Mouse (Mus musculus): ENCODE results near the gene Zranb2. TPM values are rescaled to one million over a fixed set of nuclear protein-coding genes. Genes with fewer than 3 reads are reported as not detected.

Zranb2 gene
- polyA plus RNA-seq, 1 experiment from 2014 or later: 129 TPM

- 95% methylated on average over 3 of the region's 3 CpGs for WGBS
- H3K36me3 ChIP-seq: peaks cover 40% of the 10 kb centered on the region
- H3K27me3 ChIP-seq: no peaks in the 10 kb centered on the region
- no peak overlapping the region for H3K27ac ChIP-seq (replicated peaks)
- no peak overlapping the region for H3K9ac ChIP-seq (replicated peaks)
- H3K4me2 ChIP-seq (replicated peaks): no peak overlapping the region
- no peak overlapping the region for H3K4me3 ChIP-seq
- H3K4me1 ChIP-seq: no peaks in the 10 kb centered on the region
- H3K9me3 ChIP-seq: no peaks in the 10 kb centered on the region
- ATAC-seq (ENCODE audit: low FRiP score, low read depth): peak; percentile 49
Observed at GRCm38 (mm10) chr3:157549758-157550600, 16.0 kb downstream of the Zranb2 start.

DNA sequence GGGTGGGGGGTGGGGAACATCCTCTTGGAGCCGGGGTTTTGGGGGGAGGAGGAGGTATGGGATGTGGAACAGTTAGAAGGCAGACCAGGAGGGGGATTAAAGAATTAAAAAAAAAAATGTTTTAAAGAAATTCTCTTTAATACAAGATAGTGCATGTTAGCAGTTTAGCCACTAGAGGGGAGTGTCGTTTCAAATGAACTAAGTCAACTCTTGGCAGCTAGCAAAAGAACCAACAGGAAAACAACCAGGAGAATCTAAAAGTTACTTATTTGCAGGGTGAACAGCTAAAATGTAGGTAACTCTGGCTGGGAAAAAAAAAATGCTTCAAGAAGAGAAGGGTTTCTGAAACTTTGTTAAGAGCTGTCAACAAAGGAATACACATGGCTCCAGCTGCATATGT, 31.2 kb downstream of the Zranb2 start:
- WGBS: 15% methylated on average over 2 of the region's 2 CpGs
- Histone ChIP-seq H3K27me3 (peaks cover 47% of the 10 kb centered on the region), H3K9me3 (no peaks in the 10 kb centered on the region)

GRCm38 (mm10) chr3:157566725-157567565, 33.0 kb downstream of the Zranb2 start, which contains the start of gene Ptger3:
TSS of gene Ptger3 (plus strand) at chr3:157566892.
- peak within 1 kb of the TSS; percentile 64 for H3K4me2 ChIP-seq (replicated peaks)
- no peak within 1 kb of the TSS for H3K9ac ChIP-seq (replicated peaks)
- H3K27me3 ChIP-seq: peaks cover 47% of the 10 kb centered on the region
- H3K36me3 ChIP-seq: no peaks in the 10 kb centered on the region
- WGBS: 1% methylated on average over 82 of the region's 84 CpGs
- peak within 1 kb of the TSS; percentile 46 for H3K4me3 ChIP-seq
- H3K27ac ChIP-seq (replicated peaks): no peak within 1 kb of the TSS
- ATAC-seq (ENCODE audit: low FRiP score, low read depth): peak; percentile 51
- no peaks in the 10 kb centered on the region for H3K9me3 ChIP-seq
- H3K4me1 ChIP-seq: peaks cover 14% of the 10 kb centered on the region

More for the DNA sequence above, 31.2 kb downstream of the Zranb2 start:
- no peak overlapping the region for H3K4me2 ChIP-seq (replicated peaks)
- H3K4me1 ChIP-seq: peaks cover 14% of the 10 kb centered on the region
- no peak overlapping the region for H3K27ac ChIP-seq (replicated peaks)
- no peak for ATAC-seq (ENCODE audit: low FRiP score, low read depth)
- H3K4me3 ChIP-seq: no peak overlapping the region
- H3K36me3 ChIP-seq: no peaks in the 10 kb centered on the region
- H3K9ac ChIP-seq (replicated peaks): no peak overlapping the region

- 2% methylated on average over 34 of the region's 34 CpGs for WGBS
- no peaks in the 10 kb centered on the region for H3K9me3 ChIP-seq
- H3K27me3 ChIP-seq: peaks cover 47% of the 10 kb centered on the region
- H3K36me3 ChIP-seq: no peaks in the 10 kb centered on the region
- no peak overlapping the region for H3K27ac ChIP-seq (replicated peaks)
- no peak overlapping the region for H3K9ac ChIP-seq (replicated peaks)
- H3K4me2 ChIP-seq (replicated peaks): peak overlapping the region; percentile 64
- H3K4me3 ChIP-seq: peak overlapping the region; percentile 46
- ATAC-seq (ENCODE audit: low FRiP score, low read depth): 0 out of 2 replicates have a peak, but pooled peaks have one; percentile 2
- H3K4me1 ChIP-seq: peaks cover 14% of the 10 kb centered on the region
Observed at GRCm38 (mm10) chr3:157567566-157568132, 33.7 kb downstream of the Zranb2 start.

- Histone ChIP-seq H3K4me2 (replicated peaks) (no peak overlapping the region), H3K4me1 (peaks cover 9% of the 10 kb centered on the region), H3K27me3 (peaks cover 27% of the 10 kb centered on the region), H3K9ac (replicated peaks) (no peak overlapping the region), H3K27ac (replicated peaks) (no peak overlapping the region), H3K36me3 (no peaks in the 10 kb centered on the region), H3K4me3 (no peak overlapping the region), H3K9me3 (no peaks in the 10 kb centered on the region)
- WGBS: 81% methylated on average over 6 of the region's 6 CpGs
- no peak for ATAC-seq (ENCODE audit: low FRiP score, low read depth)
Observed at GRCm38 (mm10) chr3:157572011-157572410, 38.1 kb downstream of the Zranb2 start.

DNA sequence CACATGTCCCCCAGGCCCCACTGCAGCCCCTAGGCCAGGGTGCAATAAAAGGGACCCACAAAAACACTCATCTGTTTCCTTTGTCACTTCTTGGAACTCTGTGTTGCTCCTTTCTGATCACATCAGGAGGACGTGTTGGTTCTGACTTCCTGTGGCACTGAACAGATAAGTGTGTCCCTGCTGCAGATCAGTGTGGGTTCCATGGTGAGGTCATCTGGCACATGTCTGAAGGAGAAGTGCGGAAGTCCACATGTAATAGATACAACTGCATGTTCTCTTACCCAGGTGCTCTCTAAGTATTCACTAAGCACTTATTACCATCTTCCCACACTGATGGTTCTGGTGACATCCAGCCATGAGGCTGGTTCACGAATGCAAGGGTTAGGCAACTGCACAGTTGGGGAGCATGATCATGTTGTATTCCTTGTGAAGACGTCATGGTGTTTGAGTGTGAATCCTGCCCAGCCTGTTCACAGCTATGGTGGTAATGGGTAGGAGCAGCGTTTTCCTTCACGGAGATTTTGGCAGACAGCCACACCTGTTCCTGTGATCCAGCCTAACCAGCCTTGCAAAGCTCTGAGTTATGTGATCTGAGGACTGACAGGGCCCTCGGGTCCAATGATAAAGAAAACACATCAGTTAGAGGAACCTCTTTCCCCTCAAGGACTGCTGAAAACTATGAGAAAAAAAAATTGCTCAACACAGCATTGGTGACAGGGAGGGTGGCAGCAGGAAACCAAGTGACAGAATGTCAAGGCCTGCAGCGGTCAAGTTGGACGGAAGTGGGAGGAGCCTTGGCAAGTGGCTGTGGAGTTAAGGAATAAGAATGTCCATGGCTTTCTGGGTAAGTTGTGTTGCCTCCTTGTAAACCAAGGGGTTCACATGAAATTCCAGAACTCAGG, 41.7 kb downstream of the Zranb2 start:
- no peak for ATAC-seq (ENCODE audit: low FRiP score, low read depth)
- Histone ChIP-seq H3K4me3 (no peak overlapping the region), H3K27me3 (no peaks in the 10 kb centered on the region), H3K9ac (replicated peaks) (no peak overlapping the region), H3K36me3 (no peaks in the 10 kb centered on the region), H3K4me2 (replicated peaks) (no peak overlapping the region), H3K9me3 (no peaks in the 10 kb centered on the region), H3K4me1 (no peaks in the 10 kb centered on the region), H3K27ac (replicated peaks) (no peak overlapping the region)
- 87% methylated on average over 9 of the region's 9 CpGs for WGBS

DNA sequence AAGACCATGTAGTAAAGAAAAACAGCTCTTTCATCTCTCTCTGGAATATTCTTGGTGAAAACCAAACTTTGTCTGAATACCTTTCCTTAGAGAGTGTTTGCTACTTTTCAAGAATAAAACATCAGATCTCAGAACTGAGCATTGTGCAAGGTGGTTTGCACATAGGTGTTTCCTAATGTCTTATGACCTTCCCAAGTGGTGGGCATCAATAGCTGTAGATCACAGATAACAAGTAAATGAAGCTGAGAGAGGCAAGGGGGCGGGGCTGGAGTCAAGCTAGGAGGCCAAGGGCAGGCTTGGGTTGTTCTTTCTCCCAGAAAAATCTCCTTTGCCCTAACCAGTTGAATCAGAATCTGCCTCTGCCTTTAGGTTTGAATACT, 42.4 kb downstream of the Zranb2 start:
- Histone ChIP-seq H3K4me1 (no peaks in the 10 kb centered on the region), H3K27ac (replicated peaks) (no peak overlapping the region), H3K36me3 (no peaks in the 10 kb centered on the region), H3K4me2 (replicated peaks) (no peak overlapping the region), H3K9ac (replicated peaks) (no peak overlapping the region), H3K27me3 (no peaks in the 10 kb centered on the region), H3K4me3 (no peak overlapping the region), H3K9me3 (no peaks in the 10 kb centered on the region)
- WGBS: 80% methylated on average over 1 of the region's 1 CpGs
- ATAC-seq (ENCODE audit: low FRiP score, low read depth): no peak

- Histone ChIP-seq H3K4me3 (no peak overlapping the region), H3K4me2 (replicated peaks) (no peak overlapping the region), H3K27ac (replicated peaks) (no peak overlapping the region), H3K36me3 (no peaks in the 10 kb centered on the region), H3K9ac (replicated peaks) (no peak overlapping the region), H3K4me1 (no peaks in the 10 kb centered on the region), H3K9me3 (no peaks in the 10 kb centered on the region), H3K27me3 (no peaks in the 10 kb centered on the region)
- WGBS: 88% methylated on average over 1 of the region's 1 CpGs
- no peak for ATAC-seq (ENCODE audit: low FRiP score, low read depth)
Observed at GRCm38 (mm10) chr3:157576862-157577261, 42.9 kb downstream of the Zranb2 start.

GRCm38 (mm10) chr3:157578469-157579170, 44.7 kb downstream of the Zranb2 start:
- no peak overlapping the region for H3K9ac ChIP-seq (replicated peaks)
- ATAC-seq (ENCODE audit: low FRiP score, low read depth): no peak
- no peaks in the 10 kb centered on the region for H3K36me3 ChIP-seq
- H3K4me2 ChIP-seq (replicated peaks): no peak overlapping the region
- peaks cover 7% of the 10 kb centered on the region for H3K4me1 ChIP-seq
- H3K27ac ChIP-seq (replicated peaks): no peak overlapping the region
- H3K27me3 ChIP-seq: no peaks in the 10 kb centered on the region
- no peak overlapping the region for H3K4me3 ChIP-seq
- 93% methylated on average over 5 of the region's 5 CpGs for WGBS
- no peaks in the 10 kb centered on the region for H3K9me3 ChIP-seq

- 72% methylated on average over 2 of the region's 2 CpGs for WGBS
- H3K4me3 ChIP-seq: no peak overlapping the region
- no peak overlapping the region for H3K4me2 ChIP-seq (replicated peaks)
- ATAC-seq (ENCODE audit: low FRiP score, low read depth): no peak
- peaks cover 7% of the 10 kb centered on the region for H3K4me1 ChIP-seq
- H3K27ac ChIP-seq (replicated peaks): no peak overlapping the region
- no peaks in the 10 kb centered on the region for H3K36me3 ChIP-seq
- no peak overlapping the region for H3K9ac ChIP-seq (replicated peaks)
- no peaks in the 10 kb centered on the region for H3K9me3 ChIP-seq
- no peaks in the 10 kb centered on the region for H3K27me3 ChIP-seq
Observed at GRCm38 (mm10) chr3:157579376-157579775, 45.4 kb downstream of the Zranb2 start.

GRCm38 (mm10) chr3:157580299-157580698, 46.3 kb downstream of the Zranb2 start:
- Histone ChIP-seq H3K4me2 (replicated peaks) (no peak overlapping the region), H3K36me3 (no peaks in the 10 kb centered on the region), H3K27me3 (no peaks in the 10 kb centered on the region), H3K4me3 (no peak overlapping the region), H3K9ac (replicated peaks) (no peak overlapping the region), H3K9me3 (no peaks in the 10 kb centered on the region), H3K4me1 (peaks cover 7% of the 10 kb centered on the region), H3K27ac (replicated peaks) (no peak overlapping the region)
- no peak for ATAC-seq (ENCODE audit: low FRiP score, low read depth)
- 76% methylated on average over 4 of the region's 4 CpGs for WGBS

Measured in midbrain, embryonic 12.5 days (tissue).